Mouse (Mus musculus): ENCODE measurements at regions not wholly inside any gene's neighbourhood (a gene's known extent, or its start where the extent isn't known, plus 50 kb on each side); places are given as distances from the start of the nearest gene placed in this dataset.
A peak's percentile ranks its signal among the peaks of the same experiment; 100 is the strongest.

DNA sequence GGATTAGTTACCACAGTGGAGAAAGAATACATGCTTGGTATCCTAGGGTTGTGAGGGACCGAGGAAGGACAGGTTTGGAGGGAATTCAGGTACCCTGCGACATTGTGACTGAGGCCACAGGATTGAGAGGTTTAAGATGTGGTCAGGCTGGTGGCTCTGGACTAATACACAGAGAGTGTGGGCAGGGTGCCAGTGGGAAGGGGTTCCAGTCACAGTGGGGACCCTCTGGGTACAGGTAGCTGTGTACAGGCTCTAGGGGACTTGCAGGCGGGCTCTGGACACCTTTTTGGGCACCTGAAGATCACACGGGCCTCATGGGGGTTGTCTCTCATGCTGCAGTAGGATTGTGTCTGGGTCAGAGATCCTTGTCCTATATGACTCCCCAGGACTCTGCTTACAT, 213.1 kb upstream of the Kcnab2 start:
- no peaks in the 10 kb centered on the region for H3K9me3 ChIP-seq
- no peak for ATAC-seq (ENCODE audit: low FRiP score)
- no peak overlapping the region for H3K27ac ChIP-seq
- peaks cover 23% of the 10 kb centered on the region; the same call in 1 of the 2 replicates for H3K4me1 ChIP-seq
- no peaks in the 10 kb centered on the region for H3K36me3 ChIP-seq (replicated peaks)
- H3K4me3 ChIP-seq (replicated peaks): no peak overlapping the region
- 88% methylated on average over 4 of the region's 4 CpGs for WGBS
- no peak overlapping the region for H3K4me2 ChIP-seq
- H3K9ac ChIP-seq: no peak overlapping the region
- H3K27me3 ChIP-seq: 0 out of 2 replicates have a peak, but pooled peaks cover 6% of the 10 kb centered on the region

DNA sequence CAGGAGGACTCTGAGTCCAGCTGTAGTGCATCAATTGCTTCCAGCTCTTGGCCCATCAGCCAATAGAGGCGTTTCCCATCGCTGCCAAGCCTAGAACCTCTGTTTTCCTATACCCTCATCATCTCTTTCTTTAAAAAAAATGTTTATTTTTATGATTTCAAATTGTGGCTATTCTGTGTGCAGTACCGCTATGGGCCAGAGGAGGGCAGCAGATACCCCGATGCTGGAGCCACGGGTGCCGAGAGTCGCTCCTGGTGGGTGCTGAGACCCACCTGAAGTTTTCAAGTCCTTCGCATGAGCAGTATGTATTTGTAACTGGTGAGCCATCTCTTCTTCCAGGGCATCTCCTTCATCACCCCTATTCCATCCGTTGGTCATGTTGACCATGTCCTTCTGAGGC, 212.2 kb upstream of the Kcnab2 start:
- 82% methylated on average over 9 of the region's 9 CpGs for WGBS
- 0 out of 2 replicates have a peak, but pooled peaks cover 6% of the 10 kb centered on the region for H3K27me3 ChIP-seq
- H3K36me3 ChIP-seq (replicated peaks): no peaks in the 10 kb centered on the region
- H3K4me2 ChIP-seq: no peak overlapping the region
- no peak overlapping the region for H3K9ac ChIP-seq
- H3K4me3 ChIP-seq (replicated peaks): no peak overlapping the region
- no peak overlapping the region for H3K27ac ChIP-seq
- ATAC-seq (ENCODE audit: low FRiP score): no peak
- H3K9me3 ChIP-seq: no peaks in the 10 kb centered on the region
- peaks cover 23% of the 10 kb centered on the region; the same call in 1 of the 2 replicates for H3K4me1 ChIP-seq

DNA sequence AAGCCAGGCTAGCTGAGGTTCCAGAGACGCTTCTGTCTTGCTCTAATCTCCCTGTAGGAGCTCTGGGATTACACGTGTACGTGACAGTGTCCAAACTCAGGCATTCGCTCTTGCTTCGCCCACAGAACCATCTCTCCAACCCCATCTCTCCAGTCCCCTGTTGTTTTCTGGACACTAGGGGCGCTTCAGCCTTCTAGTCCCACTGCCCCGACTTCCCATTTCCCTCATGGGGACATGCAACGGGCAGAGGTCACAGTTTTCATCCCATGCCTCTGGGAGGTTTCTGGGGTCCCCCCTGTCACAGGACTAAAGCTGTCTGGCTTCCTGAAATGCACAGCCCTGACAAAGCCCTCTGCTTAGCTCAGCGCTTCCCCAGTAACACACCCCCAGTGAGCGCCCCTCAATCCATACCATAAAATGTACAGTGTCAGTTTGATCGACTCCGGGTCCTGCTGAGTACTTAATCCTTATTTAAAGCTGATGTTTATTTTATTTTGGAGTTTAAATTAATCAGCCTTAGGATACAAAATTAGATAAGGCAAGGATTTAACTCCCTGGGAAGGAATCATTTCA, 208.9 kb upstream of the Kcnab2 start:
- Histone ChIP-seq H3K4me2 (no peak overlapping the region), H3K4me3 (replicated peaks) (no peak overlapping the region), H3K36me3 (replicated peaks) (no peaks in the 10 kb centered on the region), H3K9me3 (0 out of 2 replicates have a peak, but pooled peaks cover 9% of the 10 kb centered on the region), H3K9ac (no peak overlapping the region), H3K27me3 (0 out of 2 replicates have a peak, but pooled peaks cover 6% of the 10 kb centered on the region), H3K4me1 (peaks cover 17% of the 10 kb centered on the region; the same call in 1 of the 2 replicates), H3K27ac (no peak overlapping the region)
- 49% methylated on average over 12 of the region's 12 CpGs for WGBS
- ATAC-seq (ENCODE audit: low FRiP score): no peak

DNA sequence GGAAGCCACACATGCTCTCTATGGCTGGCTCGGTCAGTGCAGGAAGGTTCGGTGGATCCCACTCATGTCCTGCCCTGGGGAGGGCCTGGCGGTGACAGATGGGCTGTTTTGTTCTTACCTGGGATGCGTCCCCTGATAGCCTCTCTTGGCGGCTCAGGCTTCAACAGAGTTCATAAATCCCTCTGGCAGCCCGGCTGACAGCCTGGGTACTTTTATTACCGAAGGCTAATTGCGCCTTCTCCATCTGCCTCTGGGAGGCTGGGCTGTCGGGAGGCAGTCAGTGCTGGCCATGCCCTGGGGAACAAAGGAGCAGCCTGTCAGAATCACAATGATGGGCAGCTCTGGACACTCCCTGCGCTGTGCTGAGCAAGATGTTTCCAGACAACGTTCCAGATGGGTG, 196.5 kb upstream of the Kcnab2 start:
- no peak overlapping the region for H3K4me2 ChIP-seq
- no peaks in the 10 kb centered on the region for H3K27me3 ChIP-seq
- peaks cover 17% of the 10 kb centered on the region for H3K4me1 ChIP-seq
- WGBS: 39% methylated on average over 11 of the region's 11 CpGs
- H3K27ac ChIP-seq: peak overlapping the region; percentile 48; the same call in 1 of the 2 replicates
- H3K9ac ChIP-seq: no peak overlapping the region
- H3K4me3 ChIP-seq (replicated peaks): no peak overlapping the region
- H3K36me3 ChIP-seq (replicated peaks): no peaks in the 10 kb centered on the region
- H3K9me3 ChIP-seq: peaks cover 7% of the 10 kb centered on the region; the same call in 1 of the 2 replicates
- ATAC-seq (ENCODE audit: low FRiP score): peak; percentile 81

DNA sequence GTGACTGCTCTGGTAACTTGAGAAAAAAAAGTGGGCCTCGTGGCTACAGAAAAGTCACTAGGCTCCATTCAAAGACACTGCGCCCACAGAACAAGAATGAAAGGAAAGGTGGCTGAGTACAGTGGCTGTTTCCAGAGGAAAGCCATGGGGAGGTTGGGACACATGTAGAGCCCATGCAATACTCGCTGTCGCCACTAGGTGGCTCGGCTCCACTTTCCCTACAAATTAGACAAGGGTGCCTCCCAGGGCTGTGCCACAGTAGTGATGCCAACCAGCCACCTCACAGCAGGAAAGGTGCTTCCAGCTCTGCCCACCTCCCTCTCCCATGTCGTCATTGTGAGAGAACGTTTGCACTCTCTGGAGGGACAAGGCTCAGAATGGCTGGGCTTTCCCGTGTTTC, 185.8 kb upstream of the Kcnab2 start:
- H3K27ac ChIP-seq: no peak overlapping the region
- no peak overlapping the region for H3K9ac ChIP-seq
- no peaks in the 10 kb centered on the region for H3K36me3 ChIP-seq (replicated peaks)
- H3K9me3 ChIP-seq: no peaks in the 10 kb centered on the region
- H3K4me2 ChIP-seq: no peak overlapping the region
- 42% methylated on average over 8 of the region's 8 CpGs for WGBS
- no peak for ATAC-seq (ENCODE audit: low FRiP score)
- no peaks in the 10 kb centered on the region for H3K27me3 ChIP-seq
- no peak overlapping the region for H3K4me3 ChIP-seq (replicated peaks)
- peaks cover under 1% of the 10 kb centered on the region; the same call in 1 of the 2 replicates for H3K4me1 ChIP-seq

DNA sequence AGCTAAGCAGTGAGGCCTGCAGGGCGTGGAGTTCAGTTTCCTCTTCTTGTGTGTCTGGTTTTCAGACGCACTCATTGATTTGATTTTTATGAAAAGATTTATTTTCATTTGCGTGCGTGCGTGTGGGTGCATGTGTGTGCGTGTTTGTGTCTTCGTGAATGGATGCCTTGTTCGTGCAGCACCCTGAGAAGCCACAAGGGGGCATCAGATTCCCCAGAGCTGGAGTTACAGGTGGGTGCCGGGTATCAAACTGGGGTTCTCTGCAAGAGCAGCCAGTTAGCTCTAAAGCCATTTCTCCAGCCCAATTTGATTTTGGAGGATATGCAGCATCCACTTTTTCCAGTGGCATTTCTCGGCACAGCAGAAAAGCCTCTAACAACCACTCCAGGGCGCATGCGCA, 185.4 kb upstream of the Kcnab2 start:
- Histone ChIP-seq H3K36me3 (replicated peaks) (no peaks in the 10 kb centered on the region), H3K9ac (no peak overlapping the region), H3K27ac (no peak overlapping the region), H3K4me1 (no peaks in the 10 kb centered on the region), H3K27me3 (no peaks in the 10 kb centered on the region), H3K9me3 (no peaks in the 10 kb centered on the region), H3K4me2 (no peak overlapping the region), H3K4me3 (replicated peaks) (no peak overlapping the region)
- 97% methylated on average over 12 of the region's 12 CpGs for WGBS
- no peak for ATAC-seq (ENCODE audit: low FRiP score)

DNA sequence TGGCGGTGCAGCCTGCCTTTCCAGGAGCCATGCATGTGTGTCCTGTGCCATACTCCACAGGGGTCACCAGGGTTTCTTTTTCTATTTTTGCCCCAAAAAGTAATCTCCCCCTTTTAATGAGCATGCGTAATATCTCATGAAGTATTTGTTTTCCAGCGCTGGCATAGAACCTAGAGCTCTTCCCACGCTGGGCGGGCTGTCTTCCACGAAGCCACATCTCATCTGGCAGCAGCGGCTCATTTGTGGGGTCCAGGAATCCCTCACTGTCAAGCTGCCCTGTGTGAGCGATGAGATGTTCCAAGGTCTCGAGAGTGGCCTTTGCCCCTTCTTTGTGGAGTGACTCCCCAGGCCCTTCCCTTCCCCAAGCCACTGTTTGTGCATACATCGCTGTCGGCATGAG, 184.8 kb upstream of the Kcnab2 start:
- Histone ChIP-seq H3K36me3 (replicated peaks) (no peaks in the 10 kb centered on the region), H3K4me3 (replicated peaks) (no peak overlapping the region), H3K4me1 (no peaks in the 10 kb centered on the region), H3K4me2 (no peak overlapping the region), H3K27ac (no peak overlapping the region), H3K9me3 (no peaks in the 10 kb centered on the region), H3K27me3 (no peaks in the 10 kb centered on the region), H3K9ac (no peak overlapping the region)
- WGBS: 93% methylated on average over 11 of the region's 11 CpGs
- ATAC-seq (ENCODE audit: low FRiP score): no peak

DNA sequence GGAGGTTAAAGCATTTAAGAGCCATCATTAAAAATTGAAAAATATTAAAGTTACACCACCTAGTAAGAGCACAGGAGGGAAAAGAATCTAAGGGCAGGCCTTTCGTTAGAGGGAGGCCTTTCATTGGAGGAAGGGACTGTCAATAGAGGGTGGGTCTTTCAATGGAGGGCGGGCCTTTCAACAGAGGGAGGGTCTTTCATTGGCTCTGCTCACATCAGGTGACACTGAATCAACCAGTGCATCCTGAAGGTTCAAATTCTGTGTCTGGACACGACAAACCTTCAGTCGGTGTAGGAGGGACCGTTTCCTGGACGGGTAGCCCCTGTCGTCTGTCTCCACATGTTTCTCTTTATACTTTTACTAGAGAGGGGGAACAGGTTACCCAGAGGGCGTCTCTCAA, 172.5 kb upstream of the Kcnab2 start:
- Histone ChIP-seq H3K27ac (no peak overlapping the region), H3K4me3 (replicated peaks) (no peak overlapping the region), H3K4me1 (no peaks in the 10 kb centered on the region), H3K9ac (no peak overlapping the region), H3K4me2 (no peak overlapping the region), H3K9me3 (no peaks in the 10 kb centered on the region), H3K27me3 (0 out of 2 replicates have a peak, but pooled peaks cover 2% of the 10 kb centered on the region), H3K36me3 (replicated peaks) (no peaks in the 10 kb centered on the region)
- WGBS: 78% methylated on average over 8 of the region's 8 CpGs
- ATAC-seq (ENCODE audit: low FRiP score): no peak

DNA sequence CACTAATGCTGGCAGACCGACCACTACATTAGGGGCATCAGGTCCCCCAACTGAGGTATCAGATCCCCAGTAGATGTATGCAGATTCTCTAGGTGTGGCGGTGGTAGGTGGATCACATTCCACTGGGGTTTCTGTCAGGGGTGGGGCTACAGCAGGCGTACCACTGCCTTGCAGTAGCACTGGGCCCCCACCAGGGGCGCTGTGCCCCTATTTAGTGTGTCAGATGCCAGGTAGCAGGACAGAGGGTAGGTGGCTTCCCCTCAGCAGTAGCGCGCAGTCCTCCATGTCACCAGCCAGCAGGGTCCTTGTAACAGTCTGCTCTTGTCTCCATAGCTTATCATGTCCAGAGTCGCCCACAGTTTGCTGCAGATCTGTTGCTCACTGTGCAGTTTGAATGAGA, 169.9 kb upstream of the Kcnab2 start:
- ATAC-seq (ENCODE audit: low FRiP score): no peak
- 59% methylated on average over 7 of the region's 7 CpGs for WGBS
- Histone ChIP-seq H3K9me3 (no peaks in the 10 kb centered on the region), H3K27ac (no peak overlapping the region), H3K4me2 (no peak overlapping the region), H3K36me3 (replicated peaks) (no peaks in the 10 kb centered on the region), H3K4me3 (replicated peaks) (no peak overlapping the region), H3K27me3 (no peaks in the 10 kb centered on the region), H3K4me1 (0 out of 2 replicates have a peak, but pooled peaks cover 2% of the 10 kb centered on the region), H3K9ac (no peak overlapping the region)

DNA sequence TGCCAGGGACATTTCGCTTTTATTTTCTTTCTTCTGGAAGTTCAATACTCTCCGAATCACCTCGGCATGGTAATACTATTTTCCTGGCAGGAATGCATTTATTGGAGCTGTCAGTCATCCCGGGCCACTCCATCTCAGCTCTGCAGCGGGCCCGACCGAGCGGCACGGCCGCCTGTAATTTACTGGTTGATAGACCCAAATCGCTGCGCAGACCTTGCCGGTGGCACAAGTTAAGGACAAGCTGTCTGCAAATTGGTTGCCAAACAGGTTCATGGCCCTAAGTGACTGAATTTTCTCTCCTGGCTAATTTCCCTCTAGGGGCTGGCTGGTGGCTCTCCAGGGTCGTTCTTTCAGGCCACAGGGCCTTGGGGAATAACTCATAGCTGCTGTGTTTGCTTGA, 169.4 kb upstream of the Kcnab2 start:
- no peak for ATAC-seq (ENCODE audit: low FRiP score)
- H3K4me1 ChIP-seq: peaks cover 7% of the 10 kb centered on the region
- H3K4me3 ChIP-seq (replicated peaks): no peak overlapping the region
- H3K27me3 ChIP-seq: no peaks in the 10 kb centered on the region
- H3K27ac ChIP-seq: no peak overlapping the region
- H3K36me3 ChIP-seq (replicated peaks): no peaks in the 10 kb centered on the region
- H3K4me2 ChIP-seq: no peak overlapping the region
- 85% methylated on average over 14 of the region's 14 CpGs for whole genome bisulfite sequencing
- H3K9me3 ChIP-seq: no peaks in the 10 kb centered on the region
- no peak overlapping the region for H3K9ac ChIP-seq

DNA sequence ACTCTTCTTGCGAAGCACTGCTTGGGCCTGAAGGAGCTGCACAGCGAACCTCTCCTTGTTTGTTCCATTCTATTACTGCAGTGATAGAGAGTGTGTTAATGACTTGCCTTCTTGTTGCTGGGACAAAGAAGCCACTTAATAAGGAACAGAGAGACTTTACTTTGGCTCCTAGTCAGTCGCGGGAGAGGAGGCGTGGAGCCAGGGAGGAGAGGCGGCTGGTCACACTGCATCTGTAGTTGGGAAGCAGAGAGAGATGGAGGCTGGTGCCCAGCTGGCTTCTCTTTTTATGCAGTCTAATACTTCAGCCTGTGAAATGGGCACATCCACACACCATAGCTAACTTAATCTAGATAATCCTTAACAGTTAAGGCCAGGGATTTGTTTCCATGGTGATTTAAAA, 159.4 kb upstream of the Kcnab2 start:
- WGBS: 25% methylated on average over 6 of the region's 6 CpGs
- Histone ChIP-seq H3K4me2 (no peak overlapping the region), H3K27me3 (0 out of 2 replicates have a peak, but pooled peaks cover 5% of the 10 kb centered on the region), H3K27ac (no peak overlapping the region), H3K36me3 (replicated peaks) (no peaks in the 10 kb centered on the region), H3K4me1 (peaks cover 34% of the 10 kb centered on the region), H3K4me3 (replicated peaks) (no peak overlapping the region), H3K9me3 (no peaks in the 10 kb centered on the region), H3K9ac (no peak overlapping the region)
- no peak for ATAC-seq (ENCODE audit: low FRiP score)

DNA sequence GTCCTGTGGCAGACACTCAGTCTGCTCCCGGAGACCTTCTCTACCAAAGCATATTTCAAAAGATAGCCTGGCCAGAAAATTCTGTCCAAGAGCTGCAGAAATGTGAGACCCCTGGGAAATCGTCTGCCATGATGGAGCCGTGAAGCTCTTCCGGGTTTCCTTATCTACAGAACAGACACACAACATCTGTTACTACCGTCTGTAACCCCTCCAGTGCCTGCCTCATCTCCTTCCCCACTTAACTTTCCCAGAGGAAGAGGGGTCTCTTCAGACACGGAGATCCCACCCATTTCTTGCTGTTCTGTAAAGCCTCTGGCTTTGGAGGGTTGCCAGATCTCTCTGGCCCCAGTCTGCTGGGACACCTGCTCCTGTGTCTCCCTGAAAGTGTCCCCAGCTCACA, 156.2 kb upstream of the Kcnab2 start:
- Histone ChIP-seq H3K27me3 (peaks cover 8% of the 10 kb centered on the region; the same call in 1 of the 2 replicates), H3K4me1 (peaks cover 26% of the 10 kb centered on the region), H3K9ac (no peak overlapping the region), H3K36me3 (replicated peaks) (no peaks in the 10 kb centered on the region), H3K9me3 (no peaks in the 10 kb centered on the region), H3K4me3 (replicated peaks) (no peak overlapping the region), H3K4me2 (no peak overlapping the region), H3K27ac (peak overlapping the region; percentile 59; the same call in 1 of the 2 replicates)
- 67% methylated on average over 6 of the region's 6 CpGs for WGBS
- no peak for ATAC-seq (ENCODE audit: low FRiP score)

DNA sequence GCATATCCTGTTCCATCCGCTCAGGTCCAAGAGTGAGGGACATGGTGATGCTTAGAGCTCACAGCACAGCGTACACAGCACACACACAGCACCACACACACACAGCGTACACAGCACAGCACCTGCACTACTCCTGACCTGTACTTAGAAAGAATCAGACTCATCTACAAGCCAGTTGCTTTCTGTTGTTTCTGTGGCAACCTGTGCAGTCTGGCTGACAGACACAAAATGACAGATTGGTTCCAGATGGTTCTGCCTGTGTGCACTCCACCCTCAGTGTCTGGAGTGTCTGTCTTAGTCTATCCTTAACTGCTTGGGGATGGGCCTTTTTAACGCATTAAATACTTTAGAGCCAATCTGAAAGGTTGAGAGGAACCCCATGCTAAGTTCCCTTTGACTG, 150.4 kb upstream of the Kcnab2 start:
- no peak for ATAC-seq (ENCODE audit: low FRiP score)
- no peak overlapping the region for H3K27ac ChIP-seq
- H3K4me1 ChIP-seq: peaks cover 31% of the 10 kb centered on the region
- no peak overlapping the region for H3K4me2 ChIP-seq
- peaks cover 15% of the 10 kb centered on the region for H3K27me3 ChIP-seq
- H3K9me3 ChIP-seq: no peaks in the 10 kb centered on the region
- no peak overlapping the region for H3K4me3 ChIP-seq (replicated peaks)
- H3K36me3 ChIP-seq (replicated peaks): no peaks in the 10 kb centered on the region
- WGBS: 89% methylated on average over 4 of the region's 4 CpGs
- no peak overlapping the region for H3K9ac ChIP-seq
